Mouse (Mus musculus): ENCODE measurements around the gene Xxylt1. TPM values are rescaled to one million over a fixed set of nuclear protein-coding genes. Genes with fewer than 3 reads are reported as not detected.

Gene Xxylt1
- total and polyA plus RNA-seq, 2 experiments from 2014 or later = 21.0 to 32.8 TPM

GRCm38 (mm10) chr16:30959692-30960091 is 121.5 kb downstream of the Xxylt1 start:
- DNase-seq (ENCODE audit: low spot score) (no peak), ATAC-seq (no peak)
- no peak for TF ChIP-seq CTCF (IDR thresholded peaks at IDR 0.05; ENCODE audit: low read depth)
- H3K27me3 ChIP-seq (ENCODE audit: insufficient read depth, low read length) = no peaks in the 10 kb centered on the region
- no peaks in the 10 kb centered on the region for H3K9me3 ChIP-seq (ENCODE audit: low read length)
- WGBS = 89% methylated on average over 12 of the region's 12 CpGs
- no peak overlapping the region for H3K4me2 ChIP-seq (ENCODE audit: low read depth, low read length)
- no peak overlapping the region for H3K27ac ChIP-seq
- no peak overlapping the region for H3K4me3 ChIP-seq (ENCODE audit: low read length)
- H3K4me1 ChIP-seq (ENCODE audit: insufficient read depth, low read length) = no peaks in the 10 kb centered on the region; the same call in 1 of the 2 replicates
- no peak overlapping the region for H3K9ac ChIP-seq (replicated peaks; ENCODE audit: low read length)
- no peaks in the 10 kb centered on the region for H3K36me3 ChIP-seq (ENCODE audit: insufficient read depth, low read length)

GRCm38 (mm10) chr16:30956141-30956540 is 125.1 kb downstream of the Xxylt1 start:
- Histone ChIP-seq H3K9ac (replicated peaks; ENCODE audit: low read length) (no peak overlapping the region), H3K27me3 (ENCODE audit: insufficient read depth, low read length) (no peaks in the 10 kb centered on the region), H3K9me3 (ENCODE audit: low read length) (no peaks in the 10 kb centered on the region), H3K4me1 (ENCODE audit: insufficient read depth, low read length) (no peaks in the 10 kb centered on the region), H3K36me3 (ENCODE audit: insufficient read depth, low read length) (no peaks in the 10 kb centered on the region), H3K27ac (no peak overlapping the region), H3K4me3 (ENCODE audit: low read length) (no peak overlapping the region), H3K4me2 (ENCODE audit: low read depth, low read length) (no peak overlapping the region)
- no peak for TF ChIP-seq CTCF (IDR thresholded peaks at IDR 0.05; ENCODE audit: low read depth)
- DNase-seq (ENCODE audit: low spot score) = no peak
- ATAC-seq = no peak
- whole genome bisulfite sequencing = 82% methylated on average over 8 of the region's 8 CpGs

GRCm38 (mm10) chr16:30948636-30949035 is 132.6 kb downstream of the Xxylt1 start:
- Histone ChIP-seq H3K27ac (no peak overlapping the region), H3K36me3 (ENCODE audit: insufficient read depth, low read length) (no peaks in the 10 kb centered on the region), H3K4me2 (ENCODE audit: low read depth, low read length) (no peak overlapping the region), H3K9ac (replicated peaks; ENCODE audit: low read length) (no peak overlapping the region), H3K9me3 (ENCODE audit: low read length) (no peaks in the 10 kb centered on the region), H3K27me3 (ENCODE audit: insufficient read depth, low read length) (no peaks in the 10 kb centered on the region), H3K4me3 (ENCODE audit: low read length) (no peak overlapping the region), H3K4me1 (ENCODE audit: insufficient read depth, low read length) (no peaks in the 10 kb centered on the region)
- DNase-seq (ENCODE audit: low spot score) (no peak), ATAC-seq (no peak)
- 61% methylated on average over 1 of the region's 1 CpGs for WGBS
- TF ChIP-seq CTCF (IDR thresholded peaks at IDR 0.05; ENCODE audit: low read depth) = no peak

- no peak for DNase-seq (ENCODE audit: low spot score)
- no peak for ATAC-seq
- no peaks in the 10 kb centered on the region for H3K36me3 ChIP-seq (ENCODE audit: insufficient read depth, low read length)
- H3K4me1 ChIP-seq (ENCODE audit: insufficient read depth, low read length) = no peaks in the 10 kb centered on the region
- 95% methylated on average over 4 of the region's 4 CpGs for WGBS
- H3K9me3 ChIP-seq (ENCODE audit: low read length) = no peaks in the 10 kb centered on the region
- H3K4me3 ChIP-seq (ENCODE audit: low read length) = no peak overlapping the region
- no peak overlapping the region for H3K4me2 ChIP-seq (ENCODE audit: low read depth, low read length)
- H3K27ac ChIP-seq = no peak overlapping the region
- no peak for TF ChIP-seq CTCF (IDR thresholded peaks at IDR 0.05; ENCODE audit: low read depth)
- H3K9ac ChIP-seq (replicated peaks; ENCODE audit: low read length) = no peak overlapping the region
- H3K27me3 ChIP-seq (ENCODE audit: insufficient read depth, low read length) = no peaks in the 10 kb centered on the region
Observed at GRCm38 (mm10) chr16:30948216-30948615, 133.0 kb downstream of the Xxylt1 start.

DNA sequence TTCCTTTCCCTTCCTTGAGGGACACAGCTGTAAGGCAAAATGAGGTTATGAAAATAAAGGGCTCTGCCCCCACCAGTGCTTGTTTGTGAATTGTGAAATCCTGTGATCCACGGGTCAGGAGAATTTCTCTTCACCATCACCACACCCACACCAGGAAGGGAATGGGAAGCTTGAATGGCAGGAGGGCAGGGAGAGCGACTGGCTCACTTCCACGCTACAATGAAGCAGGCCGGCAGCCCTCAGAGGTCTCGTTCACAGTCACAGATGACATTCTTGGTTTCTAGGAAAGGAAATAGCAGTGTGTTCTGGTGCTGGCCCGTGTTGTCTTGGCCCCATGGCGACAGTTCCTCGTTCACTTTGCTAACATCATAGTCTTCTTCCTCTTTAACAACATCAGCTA is 136.3 kb downstream of the Xxylt1 start:
- H3K4me2 ChIP-seq (ENCODE audit: low read depth, low read length) = no peak overlapping the region
- H3K9ac ChIP-seq (replicated peaks; ENCODE audit: low read length) = no peak overlapping the region
- no peak for TF ChIP-seq CTCF (IDR thresholded peaks at IDR 0.05; ENCODE audit: low read depth)
- H3K4me3 ChIP-seq (ENCODE audit: low read length) = no peak overlapping the region
- H3K36me3 ChIP-seq (ENCODE audit: insufficient read depth, low read length) = no peaks in the 10 kb centered on the region
- no peaks in the 10 kb centered on the region for H3K4me1 ChIP-seq (ENCODE audit: insufficient read depth, low read length)
- H3K27ac ChIP-seq = no peak overlapping the region
- no peaks in the 10 kb centered on the region for H3K9me3 ChIP-seq (ENCODE audit: low read length)
- H3K27me3 ChIP-seq (ENCODE audit: insufficient read depth, low read length) = no peaks in the 10 kb centered on the region
- DNase-seq (ENCODE audit: low spot score) (no peak), ATAC-seq (no peak)
- WGBS = 74% methylated on average over 8 of the region's 8 CpGs

GRCm38 (mm10) chr16:30943919-30944318 is 137.3 kb downstream of the Xxylt1 start:
- no peak for TF ChIP-seq CTCF (IDR thresholded peaks at IDR 0.05; ENCODE audit: low read depth)
- Histone ChIP-seq H3K4me2 (ENCODE audit: low read depth, low read length) (no peak overlapping the region), H3K9me3 (ENCODE audit: low read length) (no peaks in the 10 kb centered on the region), H3K27me3 (ENCODE audit: insufficient read depth, low read length) (no peaks in the 10 kb centered on the region), H3K36me3 (ENCODE audit: insufficient read depth, low read length) (no peaks in the 10 kb centered on the region), H3K9ac (replicated peaks; ENCODE audit: low read length) (no peak overlapping the region), H3K4me3 (ENCODE audit: low read length) (no peak overlapping the region), H3K4me1 (ENCODE audit: insufficient read depth, low read length) (no peaks in the 10 kb centered on the region), H3K27ac (no peak overlapping the region)
- ATAC-seq (no peak), DNase-seq (ENCODE audit: low spot score) (no peak)
- 88% methylated on average over 4 of the region's 4 CpGs for WGBS

DNA sequence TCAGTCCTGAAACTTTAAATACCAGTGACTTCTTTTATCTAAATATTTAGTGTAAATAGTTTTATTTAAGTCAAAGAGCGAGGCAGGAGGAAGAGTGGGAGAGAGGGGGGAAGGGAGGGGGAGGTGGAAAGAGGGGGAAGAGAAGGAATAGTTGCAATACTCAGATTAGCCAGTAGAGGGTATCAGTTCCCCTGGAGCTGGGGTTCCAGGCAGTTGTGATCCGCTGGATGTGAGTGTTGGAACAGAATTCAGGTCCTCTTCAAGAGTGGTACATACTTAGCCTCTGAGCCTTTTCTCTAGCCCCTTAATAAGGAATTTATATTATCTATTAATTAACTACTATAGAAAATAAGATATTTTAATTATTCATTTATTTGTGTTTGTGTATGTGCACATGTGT is 140.5 kb downstream of the Xxylt1 start:
- no peak overlapping the region for H3K9ac ChIP-seq (replicated peaks; ENCODE audit: low read length)
- peak; percentile 36 for TF ChIP-seq CTCF (IDR thresholded peaks at IDR 0.05; ENCODE audit: low read depth)
- no peak for DNase-seq (ENCODE audit: low spot score)
- H3K9me3 ChIP-seq (ENCODE audit: low read length) = no peaks in the 10 kb centered on the region
- H3K4me3 ChIP-seq (ENCODE audit: low read length) = no peak overlapping the region
- H3K27me3 ChIP-seq (ENCODE audit: insufficient read depth, low read length) = no peaks in the 10 kb centered on the region
- no peak overlapping the region for H3K4me2 ChIP-seq (ENCODE audit: low read depth, low read length)
- no peak for ATAC-seq
- no peaks in the 10 kb centered on the region for H3K36me3 ChIP-seq (ENCODE audit: insufficient read depth, low read length)
- no peak overlapping the region for H3K27ac ChIP-seq
- WGBS = 88% methylated on average over 2 of the region's 2 CpGs
- no peaks in the 10 kb centered on the region for H3K4me1 ChIP-seq (ENCODE audit: insufficient read depth, low read length)
